Mouse (Mus musculus): ENCODE data around the gene Gatd1. TPM values are rescaled to one million over a fixed set of nuclear protein-coding genes. Genes with fewer than 3 reads are reported as not detected.
A peak's percentile ranks its signal among the peaks of the same experiment; 100 is the strongest.
"Not testable (repeated sequence)": the region's sequence is repeated elsewhere in the genome, so short reads cannot be mapped to it uniquely, and the experiment has no call there.

Gatd1 gene
- total RNA-seq, 2 experiments from 2014 or later = 13.8 to 14.2 TPM

DNA sequence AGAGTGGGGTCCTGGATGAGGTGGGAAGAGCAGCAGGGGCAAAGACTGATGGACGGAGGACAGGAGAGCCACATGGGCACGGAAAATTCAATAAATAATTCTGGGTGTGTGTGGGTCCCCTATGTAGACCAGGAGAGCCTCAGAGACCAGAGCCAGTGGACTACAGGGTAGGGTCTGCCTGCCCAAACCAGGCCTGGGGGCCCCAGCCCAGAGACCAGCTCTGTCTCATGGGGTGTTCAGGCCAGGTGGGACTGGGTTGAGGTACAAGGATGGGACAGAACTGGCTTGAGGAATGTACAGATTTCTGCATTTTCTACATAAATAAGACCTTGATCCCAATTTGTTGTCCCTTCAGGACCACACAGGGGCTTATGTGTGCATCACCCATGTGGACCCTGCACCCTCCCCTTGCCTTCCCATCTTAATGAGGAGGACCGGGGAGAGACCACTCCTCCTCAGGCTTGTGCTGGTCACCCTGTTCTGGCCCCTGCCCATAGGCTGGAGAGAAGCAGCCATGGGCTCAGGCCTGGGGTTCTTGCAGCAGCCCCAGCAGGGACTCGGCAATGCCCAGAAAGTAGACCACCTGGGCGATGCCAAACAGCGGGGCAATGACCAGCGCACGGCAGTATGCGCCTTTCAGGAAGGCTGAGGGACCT is 16.8 kb upstream of the Gatd1 start:
- DNase-seq (ENCODE audit: low spot score) = no peak
- intact Hi-C loops (cut with DNase I) = no loop called here

DNA sequence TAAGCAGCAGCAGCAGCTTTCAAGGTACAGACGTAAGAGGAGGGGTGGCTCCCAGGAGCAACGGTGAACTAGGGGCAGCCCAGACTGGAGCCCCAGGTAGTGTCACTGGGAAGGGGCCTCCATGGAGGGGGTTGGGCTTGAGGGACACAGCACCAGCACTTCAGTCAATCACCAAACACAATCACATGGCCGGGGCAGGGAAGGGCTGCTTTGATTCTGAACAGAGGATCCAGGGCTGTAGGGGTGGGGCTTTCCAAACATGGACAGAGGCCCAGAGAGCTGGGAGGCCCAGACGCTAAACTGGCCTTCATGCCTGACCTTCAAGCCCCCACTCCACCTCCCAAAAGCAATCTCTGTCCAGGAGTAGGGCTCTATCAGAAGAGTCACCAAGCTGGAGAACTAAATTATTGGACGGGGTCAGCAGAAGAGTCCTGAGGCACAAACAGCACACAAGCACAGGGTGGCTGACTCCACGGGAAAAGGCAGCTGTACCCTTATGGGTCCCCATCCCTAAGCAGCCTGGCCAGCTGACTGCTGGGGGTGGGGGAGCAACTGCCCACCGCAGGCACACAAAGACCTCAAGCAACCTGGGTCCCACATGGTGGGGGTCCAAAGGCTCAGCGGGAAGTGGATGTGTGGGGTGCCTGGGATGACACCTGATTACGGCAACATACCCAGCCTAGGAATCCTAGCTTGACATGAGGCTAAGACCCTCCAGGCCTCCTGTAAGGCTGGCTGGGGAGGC is 16.1 kb upstream of the Gatd1 start:
- intact Hi-C loops (cut with DNase I) = no loop called here
- DNase-seq (ENCODE audit: low spot score) = no peak

- intact Hi-C loops (cut with DNase I) = no loop called here
- DNase-seq (ENCODE audit: low spot score) = no peak
Measured at GRCm38 (mm10) chr7:141429310-141429709, 15.4 kb upstream of the Gatd1 start, which contains the start of gene Cend1. Cend1 (minus strand) TSS chr7:141429491.

GRCm38 (mm10) chr7:141428701-141429100 is 14.8 kb upstream of the Gatd1 start:
- no peak for DNase-seq (ENCODE audit: low spot score)
- intact Hi-C loops (cut with DNase I) = no loop called here

DNA sequence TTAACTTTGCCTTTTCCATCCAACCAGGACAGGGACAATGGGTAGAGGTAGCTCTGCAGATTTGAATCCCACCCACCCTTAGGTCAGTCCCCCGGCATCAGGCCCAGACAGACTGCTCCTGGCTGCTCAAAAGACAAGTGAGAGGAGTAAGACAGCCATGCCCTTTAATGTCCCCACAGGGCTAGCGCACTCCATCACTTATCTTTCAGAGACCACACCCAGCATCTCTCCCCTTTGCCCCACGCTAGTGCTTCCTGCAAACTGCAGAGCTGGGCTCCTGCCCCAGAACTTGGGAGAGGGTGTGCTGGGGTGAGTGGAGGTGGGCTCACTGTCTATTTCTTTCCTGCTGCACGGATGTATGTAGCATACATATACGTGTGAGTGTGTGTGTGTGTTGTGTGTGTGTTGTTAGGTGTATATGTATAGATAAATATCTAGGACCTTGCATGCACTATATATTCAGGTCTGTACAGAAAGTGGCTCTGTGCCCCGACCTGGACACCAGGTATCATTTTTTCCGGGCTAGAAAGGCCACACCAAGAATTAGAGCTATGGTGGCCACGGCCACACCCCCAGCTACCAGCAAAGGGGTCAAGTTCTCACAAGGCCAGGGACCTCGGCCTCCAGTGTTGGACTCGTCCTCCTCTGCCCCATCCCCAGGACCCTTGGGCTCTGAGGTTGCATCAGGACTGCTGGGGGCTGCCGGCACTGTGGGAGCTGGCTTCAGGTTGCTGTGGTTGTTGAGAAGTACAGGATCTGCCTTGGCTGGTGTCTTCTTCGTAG is 13.2 kb upstream of the Gatd1 start:
- intact Hi-C loops (cut with DNase I) = no loop called here
- DNase-seq (ENCODE audit: low spot score) = no peak

- intact Hi-C loops (cut with DNase I) = no loop called here
Measured at GRCm38 (mm10) chr7:141423811-141424210, 9.9 kb upstream of the Gatd1 start.

DNA sequence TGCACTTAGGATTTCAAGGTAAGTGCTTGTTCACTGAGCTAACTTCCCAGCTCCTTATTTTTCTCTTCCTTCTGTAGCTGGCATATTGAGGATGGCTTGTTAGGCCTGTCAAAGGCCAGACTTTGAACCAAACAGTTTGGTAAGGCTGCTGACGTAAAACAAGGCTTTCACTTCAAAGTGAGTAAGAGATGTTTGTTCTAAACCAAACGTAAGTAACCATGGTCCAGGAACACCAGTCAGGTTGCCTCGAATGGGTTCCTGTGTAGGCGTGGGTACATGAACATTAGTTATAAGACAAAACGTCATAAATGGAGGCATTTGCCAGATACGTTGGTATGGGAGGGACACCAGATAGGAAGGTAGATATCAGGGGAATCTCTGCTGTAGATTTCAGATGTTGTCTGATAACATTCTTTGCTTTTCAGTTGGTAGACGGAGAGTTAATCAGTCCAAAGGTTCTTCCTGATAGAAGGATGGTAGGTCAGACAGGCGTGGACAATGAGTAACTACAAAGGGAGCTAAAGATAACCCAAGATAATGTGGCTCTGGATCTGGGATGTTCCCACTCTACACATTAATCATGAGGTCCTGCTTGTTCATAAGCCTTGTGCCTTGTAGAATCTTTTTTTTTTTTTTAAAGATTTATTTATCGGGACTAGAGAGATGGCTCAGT is 6.2 kb upstream of the Gatd1 start:
- intact Hi-C loops (cut with DNase I) = no loop called here
- DNase-seq (ENCODE audit: low spot score) = no peak

More at GRCm38 (mm10) chr7:141423811-141424210, 9.9 kb upstream of the Gatd1 start:
- no peak for DNase-seq (ENCODE audit: low spot score)

DNA sequence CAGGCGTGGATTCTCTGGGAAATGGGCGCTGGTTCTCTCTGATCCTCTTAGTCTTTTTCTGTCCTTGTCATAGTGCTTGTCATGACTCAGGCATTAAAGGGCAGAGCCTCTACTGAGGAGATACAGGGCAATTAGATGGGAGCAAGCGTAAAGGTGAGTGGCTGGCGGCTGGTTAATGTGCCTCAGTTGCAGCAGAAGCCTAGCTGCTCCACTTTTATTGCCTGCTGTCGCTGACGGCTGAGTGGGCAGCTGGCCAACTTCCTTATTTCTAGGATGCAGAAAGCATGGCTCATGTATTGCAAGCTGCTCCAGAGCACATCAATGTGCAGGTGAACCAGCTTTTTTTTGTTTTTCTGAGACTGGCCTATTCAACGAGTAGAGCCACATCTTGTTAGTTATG is 5.0 kb upstream of the Gatd1 start:
- no peak for DNase-seq (ENCODE audit: low spot score)
- intact Hi-C loops (cut with DNase I) = no loop called here

DNA sequence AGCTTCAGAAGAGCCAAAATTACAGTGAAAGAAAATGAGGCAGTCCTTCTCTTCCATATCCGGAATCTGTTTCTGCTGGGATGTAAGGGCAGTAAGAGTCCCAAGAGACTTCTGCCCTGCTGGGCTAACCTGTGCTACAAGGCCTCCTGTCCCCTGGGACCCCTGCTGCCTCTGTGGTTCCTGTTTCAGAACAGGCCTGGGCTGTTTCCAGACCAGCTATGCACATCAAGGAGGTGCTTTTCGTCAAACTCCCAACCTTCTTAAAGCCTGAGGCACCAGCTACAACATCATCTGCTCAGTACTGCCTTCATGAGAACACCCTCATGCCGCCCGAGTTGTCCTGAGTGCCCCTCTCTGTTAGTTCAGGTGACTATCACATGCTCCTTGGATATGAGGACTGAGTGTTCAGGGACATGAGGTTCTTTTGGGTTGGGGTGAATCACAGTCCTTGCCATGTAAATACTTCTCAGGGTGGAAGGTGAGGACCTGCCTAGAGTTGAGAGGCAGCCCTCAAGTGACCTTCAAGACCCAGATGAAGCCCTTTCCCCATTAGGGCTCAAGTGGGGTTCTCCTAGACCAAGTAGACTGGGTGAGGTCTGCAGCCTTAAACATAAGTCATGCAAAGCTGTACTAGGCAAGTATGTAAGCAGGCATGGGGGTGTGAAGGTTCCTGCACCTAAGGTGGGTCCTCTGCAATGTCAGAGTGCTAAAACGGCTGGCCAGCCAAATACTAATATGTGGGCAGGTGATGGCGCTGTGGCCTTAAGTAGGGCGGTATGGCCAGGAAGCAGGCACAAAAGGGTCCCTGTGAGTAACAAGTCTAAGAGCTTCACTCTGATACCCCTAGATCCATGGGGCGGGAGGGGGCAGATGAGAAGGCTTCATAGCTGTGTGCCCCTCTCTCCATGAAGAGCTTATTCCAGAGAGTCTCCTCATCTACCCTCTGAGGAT is 4.1 kb upstream of the Gatd1 start:
- no peak for DNase-seq (ENCODE audit: low spot score)
- intact Hi-C loops (cut with DNase I) = no loop called here

DNA sequence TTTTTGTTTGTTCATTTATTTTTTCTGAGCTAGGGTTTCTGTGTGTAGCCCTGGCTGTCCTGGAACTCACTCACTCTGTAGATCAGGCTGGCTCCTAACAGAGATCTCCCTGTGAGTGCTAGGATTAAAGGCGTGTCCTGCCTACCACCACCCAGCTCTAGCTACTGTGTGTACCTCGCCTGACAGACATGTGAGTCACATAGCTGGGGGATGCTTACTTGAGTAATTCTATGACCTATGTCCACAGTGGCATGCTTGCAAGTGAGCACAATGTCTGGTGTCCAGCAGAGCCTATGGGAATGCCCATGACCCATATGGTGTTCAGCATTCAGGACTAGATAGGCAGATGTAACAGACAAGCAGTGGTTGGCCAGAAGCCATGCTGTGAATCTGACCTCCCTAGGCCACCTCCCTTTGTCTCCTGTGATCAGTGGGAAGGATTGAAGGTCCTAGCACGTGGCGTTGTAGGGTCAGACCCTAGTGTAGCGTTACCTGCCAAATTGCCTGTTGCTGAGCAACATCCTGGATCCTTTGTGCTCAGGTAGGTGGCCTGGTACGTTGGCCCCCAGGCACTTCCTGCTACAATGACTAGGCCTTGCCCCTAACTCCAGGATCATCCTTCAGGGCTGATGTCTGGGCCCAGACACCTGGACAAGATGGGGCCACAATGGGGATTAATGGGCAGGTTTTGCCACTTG is 2.4 kb upstream of the Gatd1 start:
- no peak for DNase-seq (ENCODE audit: low spot score)
- intact Hi-C loops (cut with DNase I) = no loop called here

GRCm38 (mm10) chr7:141413331-141413730 is 605 bp downstream of the Gatd1 start:
- intact Hi-C loops (cut with DNase I) = loop anchor here (5.0 kb wide), 1 partner anchor 44 kb away; the partner anchor contains the start of gene Pnpla2
- no peak for DNase-seq (ENCODE audit: low spot score)

DNA sequence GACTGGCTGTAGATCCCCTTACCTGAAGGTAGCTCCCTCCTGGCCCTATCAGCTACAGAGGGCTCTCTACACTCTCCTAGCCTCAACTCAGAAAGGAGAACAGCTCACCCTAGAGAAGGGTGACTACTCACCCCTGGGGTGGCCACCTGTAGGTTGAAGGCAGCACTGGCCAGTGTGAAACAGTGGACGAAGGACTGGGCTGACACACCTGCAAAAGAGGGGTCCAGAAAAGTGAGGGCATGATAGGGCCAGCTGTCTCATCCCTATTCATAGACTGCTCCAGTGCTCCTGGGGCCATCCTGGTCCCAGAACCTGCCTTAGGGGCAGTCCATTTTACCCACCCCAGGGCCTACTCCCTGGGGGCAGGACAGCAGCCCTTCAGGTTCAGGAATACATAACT is 2.3 kb downstream of the Gatd1 start:
- DNase-seq (ENCODE audit: low spot score) = no peak
- intact Hi-C loops (cut with DNase I) = loop anchor here (5.0 kb wide), 1 partner anchor 46 kb away; the partner anchor contains the start of gene Pnpla2

- no peak for DNase-seq (ENCODE audit: low spot score)
- intact Hi-C loops (cut with DNase I) = loop anchor here (5.0 kb wide), 1 partner anchor 47 kb away; the partner anchor contains the start of gene Pnpla2
Measured at GRCm38 (mm10) chr7:141410631-141411030, 3.3 kb downstream of the Gatd1 start.

DNA sequence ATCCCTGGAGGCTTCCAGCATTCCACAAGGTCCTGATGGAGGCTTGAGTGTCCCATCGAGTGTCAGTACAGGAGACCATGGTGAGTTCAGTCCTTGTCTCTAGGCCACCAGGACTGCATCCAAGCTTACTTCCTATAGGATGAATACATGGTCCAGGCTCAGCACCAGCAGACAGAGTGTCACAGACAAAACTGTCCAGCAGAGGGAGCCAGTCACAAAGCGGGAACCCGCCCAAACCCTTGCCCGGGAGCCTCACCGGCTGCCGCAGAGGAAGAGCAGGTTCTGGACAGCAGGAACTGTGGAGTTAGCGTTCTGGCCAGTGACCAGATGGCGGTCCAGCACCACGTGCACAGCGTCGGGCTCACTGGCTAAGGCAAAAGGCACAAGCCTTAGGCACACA is 5.1 kb downstream of the Gatd1 start:
- intact Hi-C loops (cut with DNase I) = loop anchor here (1.0 to 2.0 kb wide), 2 partner anchors 28 to 116 kb away; partner anchors contain the start of gene Slc25a22

GRCm38 (mm10) chr7:141407670-141408069 is 6.3 kb downstream of the Gatd1 start:
- DNase-seq (ENCODE audit: low spot score) = not testable (repeated sequence)
- intact Hi-C loops (cut with DNase I) = loop anchor here (2.0 kb wide), 1 partner anchor 117 kb away; no protein-coding TSS in a partner anchor

More for the DNA sequence above, 5.1 kb downstream of the Gatd1 start:
- peak; percentile 58 for DNase-seq (ENCODE audit: low spot score)

GRCm38 (mm10) chr7:141405466-141405865 is 8.5 kb downstream of the Gatd1 start:
- intact Hi-C loops (cut with DNase I) = no loop called here
- DNase-seq (ENCODE audit: low spot score) = no peak

DNA sequence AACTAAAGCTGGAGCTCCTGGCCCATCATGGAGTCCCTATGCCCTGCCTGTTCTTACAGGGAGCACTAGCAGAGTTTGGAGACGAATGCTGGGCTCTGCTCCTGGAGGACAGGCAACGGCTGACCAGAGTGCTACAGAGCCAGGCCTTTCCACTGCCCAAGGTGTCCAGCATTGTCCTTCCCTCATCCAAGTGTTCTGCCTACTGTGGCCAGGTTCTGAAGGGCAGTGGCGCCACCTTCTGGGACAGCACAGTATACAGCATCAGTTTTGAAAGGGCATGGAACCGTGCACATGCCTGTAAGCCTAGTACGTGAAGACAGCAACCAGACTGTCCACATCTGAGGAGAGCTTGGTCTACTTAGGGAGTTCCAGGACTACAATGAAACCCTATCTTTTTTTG is 10.6 kb downstream of the Gatd1 start:
- intact Hi-C loops (cut with DNase I) = no loop called here
- no peak for DNase-seq (ENCODE audit: low spot score)

GRCm38 (mm10) chr7:141395348-141395747 is 18.6 kb downstream of the Gatd1 start:
- intact Hi-C loops (cut with DNase I) = no loop called here
- DNase-seq (ENCODE audit: low spot score) = no peak
